Mouse (Mus musculus) retina, postnatal 1 day (tissue): ENCODE results near the gene Paxx.
A peak's percentile ranks its signal among the peaks of the same experiment; 100 is the strongest.

Experiments
- DNase-seq: peaks from one replicate; pipeline ENCODE4 v3.0.0-alpha.2; 2012

Gene Paxx

DNA sequence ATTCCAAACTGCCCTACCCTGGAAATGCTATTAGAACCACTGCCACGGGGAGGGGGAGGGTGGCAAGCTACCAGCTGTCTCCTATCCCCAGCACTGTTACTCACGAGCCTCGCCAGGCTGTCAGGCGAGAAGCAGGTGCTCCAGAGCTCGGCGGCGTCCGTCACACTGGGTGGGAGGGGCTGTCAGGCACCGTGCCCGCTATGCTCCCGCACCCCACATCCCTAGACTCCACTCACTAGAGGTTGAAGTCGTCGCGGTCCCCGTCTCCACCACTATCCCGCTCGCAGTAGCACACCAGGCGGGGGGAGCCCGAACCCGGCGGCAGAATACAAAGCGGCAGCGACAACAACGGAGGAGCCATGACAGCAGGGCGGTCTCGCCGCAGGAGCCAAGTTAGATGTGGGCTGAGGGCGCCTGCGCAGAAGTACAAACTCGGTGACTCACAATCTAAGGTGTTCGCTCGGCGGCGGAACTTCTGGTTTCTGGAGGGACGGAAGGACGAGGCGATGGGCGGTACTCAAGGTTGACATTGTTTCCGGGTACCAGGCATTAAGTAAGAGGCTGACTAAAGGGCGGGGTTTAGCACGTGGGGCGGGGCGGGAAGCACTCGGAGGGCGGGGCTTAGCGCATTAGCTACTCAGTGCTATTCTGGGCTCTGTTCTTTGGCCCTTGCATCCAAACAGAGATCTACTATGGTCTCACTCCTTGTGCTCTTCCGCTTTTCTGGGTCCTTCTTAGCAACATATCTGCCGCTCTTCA is at the start of gene Paxx:
Gene Paxx (minus strand): TSS at position 544 of the 759 bp plus-strand sequence.
- DNase-seq = peak; percentile 95

DNA sequence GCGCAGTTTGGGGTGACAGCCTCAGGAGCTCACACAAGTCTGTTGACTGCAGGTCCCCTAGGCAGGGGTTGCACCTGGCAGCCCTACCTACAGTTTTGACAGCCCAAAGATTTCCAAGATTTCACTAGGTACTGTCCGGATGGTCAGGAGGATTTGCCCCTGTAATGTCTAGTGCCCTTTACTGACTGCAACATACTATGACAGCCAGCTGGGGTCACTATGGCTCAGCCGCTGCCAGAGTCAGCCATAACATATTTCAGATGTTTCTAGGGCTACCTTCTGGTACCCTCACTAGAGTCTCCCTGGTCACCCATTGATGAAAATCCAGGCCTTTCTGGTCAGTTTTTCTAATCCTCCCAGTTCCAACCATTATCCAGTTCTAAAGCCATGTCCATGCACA is 49.0 kb upstream of the Paxx start:
- DNase-seq = peak; percentile 11

GRCm38 (mm10) chr2:25506964-25507363 is 46.1 kb upstream of the Paxx start:
- peak; percentile 57 for DNase-seq

GRCm38 (mm10) chr2:25505860-25506259 is 45.0 kb upstream of the Paxx start:
- DNase-seq = no peak

DNA sequence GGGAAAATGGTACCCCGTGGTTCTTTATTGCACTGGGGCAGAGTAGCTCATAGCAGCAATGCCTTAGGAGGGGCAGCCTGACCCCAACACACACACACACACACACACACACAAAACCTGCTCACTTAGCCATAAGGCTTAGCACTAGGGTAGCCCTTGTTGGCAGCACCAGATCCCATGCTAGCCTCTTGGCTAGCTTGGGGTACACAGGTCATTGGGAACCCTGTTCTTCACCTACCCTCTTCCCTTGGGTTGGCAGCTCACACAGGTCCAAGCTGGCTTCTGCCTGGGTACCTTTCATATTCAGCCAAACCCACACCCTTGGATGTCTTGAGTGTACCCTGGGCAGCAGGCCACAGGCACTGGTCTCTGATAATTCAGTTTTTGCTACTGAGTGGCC is 44.1 kb upstream of the Paxx start:
- no peak for DNase-seq

GRCm38 (mm10) chr2:25504538-25504937 is 43.6 kb upstream of the Paxx start:
- no peak for DNase-seq

DNA sequence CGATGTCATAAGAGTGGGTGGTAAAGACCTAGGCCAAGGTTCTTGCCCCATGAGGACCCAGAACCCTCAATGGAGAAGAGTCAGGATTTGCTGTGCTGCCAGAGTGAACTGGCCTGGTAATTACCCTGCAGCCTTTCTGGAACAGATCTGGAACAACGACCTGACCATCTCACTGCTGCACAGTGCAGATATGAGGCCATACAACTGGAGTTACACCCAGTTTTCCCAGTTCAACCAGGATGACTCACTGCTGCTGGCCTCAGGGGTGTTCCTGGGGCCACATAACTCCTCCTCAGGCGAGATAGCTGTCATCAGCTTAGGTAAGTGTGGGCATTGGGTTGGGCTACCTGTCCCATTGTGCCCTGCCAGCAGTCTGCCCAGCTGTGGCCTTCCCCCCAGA is 41.8 kb upstream of the Paxx start:
- DNase-seq = no peak

DNA sequence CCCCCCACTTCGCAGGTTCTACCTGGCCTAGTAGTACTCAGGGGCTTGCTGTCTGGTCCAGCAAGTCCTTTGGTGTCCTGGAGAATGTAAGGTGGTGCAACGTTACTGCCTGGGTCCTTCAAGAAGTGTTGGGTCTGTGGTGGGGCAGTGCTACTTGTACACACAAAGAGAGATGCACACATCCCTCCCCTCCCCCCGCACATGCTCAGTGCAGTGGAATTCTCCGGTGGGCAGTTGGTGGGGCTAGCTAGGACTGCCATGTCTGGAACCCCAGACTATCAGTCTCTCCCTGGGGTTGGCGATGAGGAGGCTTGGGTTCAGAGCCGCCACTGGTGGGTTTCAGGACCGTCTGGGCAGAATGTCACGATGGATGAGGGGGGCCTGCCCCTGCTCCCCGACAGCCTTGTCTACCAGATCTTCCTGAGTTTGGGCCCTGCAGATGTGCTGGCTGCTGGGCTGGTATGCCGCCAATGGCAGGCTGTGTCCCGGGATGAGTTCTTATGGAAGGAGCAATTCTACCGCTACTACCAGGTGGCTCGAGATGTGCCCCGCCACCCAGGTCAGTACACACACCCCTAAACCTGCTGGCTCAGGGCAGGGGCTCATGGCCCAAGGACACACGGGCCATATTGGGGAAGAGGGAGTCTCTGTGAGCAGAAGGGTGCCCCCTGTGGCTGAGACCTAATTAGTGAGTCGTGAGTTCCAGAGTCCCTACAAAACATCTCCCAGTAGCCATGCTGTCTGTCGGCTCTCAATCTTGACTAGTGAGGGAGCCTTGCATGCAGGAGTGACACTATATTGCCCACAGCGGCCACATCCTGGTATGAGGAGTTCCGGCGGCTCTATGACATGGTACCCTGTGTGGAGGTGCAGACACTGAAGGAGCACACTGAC is 40.9 kb upstream of the Paxx start, which contains the start of gene C8g:
Gene C8g (minus strand): TSS at position 127 of the 894 bp plus-strand sequence.
- peak; percentile 18 for DNase-seq

GRCm38 (mm10) chr2:25500576-25501405 is 39.9 kb upstream of the Paxx start, which contains the start of gene Fbxw5:
Gene Fbxw5 (plus strand): TSS chr2:25500750.
- peak; percentile 97 for DNase-seq

- no peak for DNase-seq
Measured at GRCm38 (mm10) chr2:25500071-25500575, 39.2 kb upstream of the Paxx start.

- DNase-seq = no peak
Measured at GRCm38 (mm10) chr2:25498622-25499478, 38.0 kb upstream of the Paxx start.

GRCm38 (mm10) chr2:25497846-25498575 is 37.1 kb upstream of the Paxx start:
- DNase-seq = no peak

DNA sequence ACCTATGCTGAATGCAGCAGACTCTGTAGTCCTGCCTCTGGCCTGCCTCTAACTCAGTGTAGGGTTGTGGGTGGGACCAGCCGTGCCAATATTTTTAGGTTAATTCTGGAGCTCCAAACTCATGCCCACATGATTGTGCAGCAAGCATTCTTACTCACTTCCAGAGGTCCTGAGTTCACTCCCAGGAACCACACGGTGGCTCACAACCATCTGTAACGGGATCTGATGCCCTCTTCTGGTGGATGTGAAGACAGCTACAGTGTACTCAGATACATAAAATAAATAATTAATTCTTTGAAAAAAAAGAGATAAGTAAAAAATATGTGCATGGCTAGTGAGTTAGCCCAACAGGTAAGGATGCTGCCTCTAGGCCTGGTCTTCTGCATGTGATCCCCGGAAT is 35.6 kb upstream of the Paxx start:
- DNase-seq = peak; percentile 71

- no peak for DNase-seq
Measured at GRCm38 (mm10) chr2:25493476-25493961, 32.6 kb upstream of the Paxx start, which contains the start of gene Lcn12. Gene Lcn12 (minus strand): TSS chr2:25493911.

DNA sequence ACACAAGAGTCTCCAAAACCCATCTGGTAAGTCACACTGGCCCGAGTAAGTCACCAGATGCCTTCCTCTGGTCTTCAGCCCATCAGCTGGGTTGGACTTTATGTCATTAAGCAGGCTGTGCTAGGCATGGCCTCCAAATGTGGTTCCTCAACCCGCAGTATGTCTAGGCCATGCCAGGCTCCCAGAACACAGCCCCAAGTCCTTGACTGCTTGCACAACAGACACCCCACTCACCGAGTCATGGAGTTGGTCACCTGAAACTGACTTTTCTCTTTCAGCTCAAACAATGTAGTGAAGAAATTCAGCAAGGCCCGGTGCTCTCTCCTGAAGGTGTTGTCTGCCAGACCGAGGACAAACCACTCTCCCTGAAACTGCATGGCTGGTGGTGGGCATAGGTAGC is 32.1 kb upstream of the Paxx start:
- DNase-seq = no peak

GRCm38 (mm10) chr2:25488671-25489068 is 27.8 kb upstream of the Paxx start:
- no peak for DNase-seq

DNA sequence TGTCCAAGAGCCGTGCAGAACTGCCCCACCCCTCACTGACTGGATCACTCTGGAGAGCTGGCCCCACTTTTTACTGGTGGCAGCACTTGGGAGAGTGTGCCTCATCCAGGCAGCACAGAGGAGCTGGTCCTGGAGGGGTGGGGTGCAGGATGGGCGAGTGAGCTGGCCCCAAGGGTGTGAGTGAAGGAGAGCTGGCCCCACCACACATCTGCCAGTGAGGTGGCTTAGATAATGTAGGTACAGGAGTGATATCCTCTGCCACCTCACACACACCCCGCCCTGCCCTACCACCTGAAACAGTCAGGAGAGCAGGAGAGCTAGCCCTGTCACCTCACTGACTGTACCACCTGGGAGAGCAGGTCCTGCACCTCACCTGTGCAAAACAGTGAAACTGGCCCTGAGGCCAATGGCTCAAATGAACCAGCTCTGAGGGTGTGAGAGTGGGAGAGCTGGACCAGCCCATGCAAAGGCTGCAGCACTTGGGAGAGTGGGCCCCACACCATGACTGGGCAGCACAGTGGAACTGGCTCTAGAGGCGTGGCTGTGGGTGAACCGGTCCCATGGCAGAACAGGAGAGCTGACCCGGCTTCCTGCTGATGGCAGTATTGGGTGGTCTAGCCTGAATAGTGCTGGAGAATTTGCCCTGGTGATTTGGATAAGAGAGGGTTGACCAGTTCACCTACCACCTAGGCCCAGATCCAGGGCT is 27.2 kb upstream of the Paxx start:
- DNase-seq = no peak

GRCm38 (mm10) chr2:25484901-25485647 is 24.2 kb upstream of the Paxx start:
- DNase-seq = no peak

GRCm38 (mm10) chr2:25482969-25483368 is 22.1 kb upstream of the Paxx start:
- DNase-seq = peak; percentile 58
